Mouse (Mus musculus): ENCODE measurements around the gene Tlk1.

- no peak for TF ChIP-seq POLR2A (IDR thresholded peaks at IDR 0.05; ENCODE audit: borderline replicate concordance, extremely low read depth, insufficient read depth, insufficient read length, poor library complexity, severe bottlenecking)
- no peak for TF ChIP-seq CTCF (IDR thresholded peaks at IDR 0.05; ENCODE audit: borderline replicate concordance, extremely low read depth, insufficient read depth, insufficient read length)
Measured at GRCm38 (mm10) chr2:70871466-70872022, 46.0 kb upstream of the Tlk1 start.

Data from brain, embryonic 14.5 days (tissue).